ENCODE assay signal across 7 mouse cellular contexts in the genomic region with DNA sequence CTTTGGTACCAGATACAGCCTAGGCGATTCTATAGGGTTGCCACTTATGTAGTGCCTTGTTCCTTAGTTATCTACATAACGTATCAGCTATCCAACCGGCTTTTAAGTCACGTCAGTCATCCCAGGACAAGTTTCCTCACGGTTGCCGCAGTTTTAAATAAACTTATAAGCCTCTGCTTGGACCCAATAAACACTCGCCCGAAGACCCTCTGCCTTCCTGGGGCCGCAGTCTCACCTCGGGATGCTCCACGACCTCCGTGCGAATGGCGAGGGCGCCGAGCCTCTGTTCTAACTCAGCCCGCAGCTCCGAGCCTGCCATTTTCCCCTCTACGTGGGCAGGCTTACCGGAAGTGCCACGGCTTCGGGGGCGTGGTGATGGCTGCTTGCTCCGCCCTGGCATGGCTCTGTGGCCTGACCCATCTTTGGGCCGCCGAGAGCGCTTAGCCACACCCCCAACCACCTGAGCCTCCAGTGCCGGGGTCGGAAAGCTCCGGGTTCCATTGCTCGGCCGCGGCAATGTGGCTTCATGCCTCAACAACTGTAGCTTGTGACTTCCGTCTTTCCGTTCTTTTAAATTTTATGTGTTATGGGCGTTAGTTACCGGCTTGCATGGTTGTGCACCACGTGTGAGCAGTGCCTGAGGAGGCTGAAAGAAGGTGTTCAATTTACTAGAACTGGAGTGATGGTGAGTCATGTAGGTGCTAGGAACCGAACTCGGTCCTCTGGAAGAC. TPM values are rescaled to one million over a fixed set of nuclear protein-coding genes. Genes with fewer than 3 reads are reported as not detected.
DNase-seq lines count a peak whose midpoint lies in the region; ATAC-seq and TF ChIP-seq lines count a peak whose summit lies in the region.

A gene (minus strand): TSS at position 352 of the 731 bp plus-strand sequence.

- H3K4me3 ChIP-seq in embryonic facial prominence, embryonic 11.5 days (ENCODE audit: low read depth, low read length): peak within 1 kb of the TSS; percentile 57
- H3K4me3 ChIP-seq in limb, embryonic 12.5 days (replicated peaks): peak within 1 kb of the TSS; percentile 61
- H3K4me3 ChIP-seq in midbrain, embryonic 15.5 days: peak within 1 kb of the TSS; percentile 45
- peak within 1 kb of the TSS; percentile 71 for H3K4me3 ChIP-seq in spleen, adult 2 months (ENCODE audit: extremely low read depth, insufficient read depth, insufficient read length)

- H3K9ac ChIP-seq in embryonic facial prominence, embryonic 11.5 days (replicated peaks; ENCODE audit: low read length): peak within 1 kb of the TSS; percentile 79
- H3K9ac ChIP-seq in limb, embryonic 12.5 days (replicated peaks): peak within 1 kb of the TSS; percentile 67
- H3K9ac ChIP-seq in midbrain, embryonic 15.5 days: peak within 1 kb of the TSS; percentile 36; the same call in 1 of the 2 replicates

- peak; percentile 100 for ATAC-seq in embryonic facial prominence, embryonic 11.5 days (replicated peaks; ENCODE audit: insufficient number of reproducible peaks, low FRiP score, low TSS enrichment, low read depth)
- ATAC-seq in granulocyte monocyte progenitor cell, adult 5-6 weeks (replicated peaks; ENCODE audit: poor library complexity, severe bottlenecking): peak; percentile 99
- ATAC-seq in limb, embryonic 12.5 days (ENCODE audit: insufficient number of reproducible peaks, insufficient read depth, low FRiP score, low TSS enrichment, low read depth): peak; percentile 98
- ATAC-seq in midbrain, embryonic 15.5 days (replicated peaks): peak; percentile 98

- no peaks in the 10 kb centered on the region; the same call in 1 of the 2 replicates for H3K36me3 ChIP-seq in embryonic facial prominence, embryonic 11.5 days (replicated peaks; ENCODE audit: control insufficient read depth, insufficient read depth, low read depth, low read length)
- peaks cover 13% of the 10 kb centered on the region; the same call in 1 of the 2 replicates for H3K36me3 ChIP-seq in limb, embryonic 12.5 days
- peaks cover 3% of the 10 kb centered on the region; the same call in 1 of the 2 replicates for H3K36me3 ChIP-seq in midbrain, embryonic 15.5 days (replicated peaks)
- peaks cover 11% of the 10 kb centered on the region for H3K36me3 ChIP-seq in spleen, adult 2 months (ENCODE audit: control insufficient read depth, insufficient read depth, low read length)

- H3K4me2 ChIP-seq in embryonic facial prominence, embryonic 11.5 days (ENCODE audit: low read depth, low read length): peak within 1 kb of the TSS; percentile 50
- peak within 1 kb of the TSS; percentile 63 for H3K4me2 ChIP-seq in limb, embryonic 12.5 days
- peak within 1 kb of the TSS; percentile 67 for H3K4me2 ChIP-seq in midbrain, embryonic 15.5 days

- peak; percentile 92 for DNase-seq in adrenal gland, postnatal 25 days
- peak; percentile 95 for DNase-seq in embryonic facial prominence, embryonic 11.5 days (ENCODE audit: low spot score)
- peak; percentile 92 for DNase-seq in kidney, adult 11 months
- peak; percentile 88 to 93 for DNase-seq in spleen, adult 2 months (ENCODE audit: low read depth in 1 of 2, low spot score in 2 of 2)

- no peaks in the 10 kb centered on the region for H3K9me3 ChIP-seq in embryonic facial prominence, embryonic 11.5 days (replicated peaks; ENCODE audit: control insufficient read depth, low read length)
- H3K9me3 ChIP-seq in limb, embryonic 12.5 days: no peaks in the 10 kb centered on the region
- no peaks in the 10 kb centered on the region for H3K9me3 ChIP-seq in midbrain, embryonic 15.5 days

- no peaks in the 10 kb centered on the region for H3K4me1 ChIP-seq in embryonic facial prominence, embryonic 11.5 days (ENCODE audit: control insufficient read depth, insufficient read depth, low read length)
- no peaks in the 10 kb centered on the region; the same call in 1 of the 2 replicates for H3K4me1 ChIP-seq in limb, embryonic 12.5 days (replicated peaks)
- H3K4me1 ChIP-seq in midbrain, embryonic 15.5 days: 0 out of 2 replicates have a peak, but pooled peaks cover 6% of the 10 kb centered on the region
- peaks cover 3% of the 10 kb centered on the region for H3K4me1 ChIP-seq in spleen, adult 2 months (ENCODE audit: control insufficient read depth, insufficient read depth, insufficient read length)

- 3% methylated on average over 40 of the region's 40 CpGs for WGBS in embryonic facial prominence, embryonic 11.5 days
- 3% methylated on average over 40 of the region's 40 CpGs for WGBS in limb, embryonic 12.5 days
- 2% methylated on average over 40 of the region's 40 CpGs for WGBS in midbrain, embryonic 15.5 days
- WGBS in spleen, adult 2 months: 2% methylated on average over 40 of the region's 40 CpGs

- TF ChIP-seq CTCF in spleen, adult 2 months (IDR thresholded peaks at IDR 0.05; ENCODE audit: extremely low read depth, insufficient read depth, insufficient read length, insufficient replicate concordance): no peak

- peak; percentile 92 for TF ChIP-seq POLR2A in spleen, adult 2 months (IDR thresholded peaks at IDR 0.05; ENCODE audit: low read depth, low read length)

- no peak within 1 kb of the TSS for H3K27ac ChIP-seq in embryonic facial prominence, embryonic 11.5 days (replicated peaks; ENCODE audit: low read depth, low read length)
- peak within 1 kb of the TSS; percentile 86 for H3K27ac ChIP-seq in limb, embryonic 12.5 days
- peak within 1 kb of the TSS; percentile 58 for H3K27ac ChIP-seq in midbrain, embryonic 15.5 days
- peak within 1 kb of the TSS; percentile 69 for H3K27ac ChIP-seq in spleen, adult 2 months (ENCODE audit: insufficient read depth, low read length)

- H3K27me3 ChIP-seq in embryonic facial prominence, embryonic 11.5 days (ENCODE audit: control insufficient read depth, insufficient read depth, low read length): no peaks in the 10 kb centered on the region
- H3K27me3 ChIP-seq in limb, embryonic 12.5 days: no peaks in the 10 kb centered on the region
- H3K27me3 ChIP-seq in midbrain, embryonic 15.5 days (replicated peaks): no peaks in the 10 kb centered on the region
- no peaks in the 10 kb centered on the region for H3K27me3 ChIP-seq in spleen, adult 2 months (ENCODE audit: control insufficient read depth, insufficient read depth, low read length)

RNA-seq across cellular contexts. Expression of the gene that starts here (rescaled TPM):
- total RNA-seq in adrenal gland, postnatal 25 days (2021): 22.4 and 24.4 TPM in 2 replicates
- 27.0 and 29.4 TPM in 2 replicates for polyA plus RNA-seq in embryonic facial prominence, embryonic 11.5 days (2014; fragmentation: Nextera tagmentation; extraction: Ambion mirVana)
- 34.5 and 53.7 TPM in 2 replicates for total RNA-seq in granulocyte monocyte progenitor cell, adult 5-6 weeks (2014; fragmentation: Nextera tagmentation)
- total RNA-seq in granulocyte monocyte progenitor cell, adult 5-6 weeks (2017): 21.1 and 46.2 TPM in 2 replicates
- 26.1 and 27.5 TPM in 2 replicates for polyA plus RNA-seq in limb, embryonic 12.5 days (2016; fragmentation: Nextera tagmentation; extraction: Ambion mirVana)
- 7.7 and 9.3 TPM in 2 replicates for polyA plus RNA-seq in midbrain, embryonic 15.5 days (2015; fragmentation: Nextera tagmentation; extraction: Ambion mirVana)
- polyA plus RNA-seq in spleen, adult 2 months (2012; rRNA removed): 1.2 and 1.4 TPM in 2 replicates
